Mouse (Mus musculus): ENCODE results near the gene Myo3b.

The Myo3b gene

GRCm38 (mm10) chr2:70261703-70262564 lies 223.0 kb downstream of the Myo3b start:
- in situ Hi-C loops (cut with MboI, MseI), result no loop called here

DNA sequence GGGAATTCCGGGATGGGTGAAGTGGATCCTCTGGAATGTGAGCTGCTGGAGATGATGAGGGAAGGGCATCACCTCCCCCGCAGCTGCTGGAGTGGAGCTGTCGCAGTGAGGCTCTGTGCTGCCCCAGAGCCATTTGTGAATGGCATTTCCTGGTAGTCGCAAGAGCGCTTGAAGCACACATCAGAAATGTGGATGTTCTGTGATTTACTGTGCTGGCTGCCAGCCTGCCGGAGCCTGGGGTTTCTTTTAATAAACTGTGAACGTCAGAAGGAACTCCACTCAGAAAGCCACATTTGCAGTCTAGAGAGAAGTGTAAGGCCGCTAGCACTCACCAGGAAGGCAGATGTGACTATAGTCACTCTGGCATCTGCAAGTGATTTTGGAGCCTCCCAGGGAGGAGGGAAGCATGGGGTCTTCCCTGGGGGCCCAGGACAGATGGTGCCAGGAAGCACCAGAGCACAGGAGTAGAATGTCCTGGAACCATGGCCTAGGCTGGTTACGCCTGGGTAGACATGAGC lies 223.7 kb downstream of the Myo3b start:
- in situ Hi-C loops (cut with MboI, MseI), result no loop called here

DNA sequence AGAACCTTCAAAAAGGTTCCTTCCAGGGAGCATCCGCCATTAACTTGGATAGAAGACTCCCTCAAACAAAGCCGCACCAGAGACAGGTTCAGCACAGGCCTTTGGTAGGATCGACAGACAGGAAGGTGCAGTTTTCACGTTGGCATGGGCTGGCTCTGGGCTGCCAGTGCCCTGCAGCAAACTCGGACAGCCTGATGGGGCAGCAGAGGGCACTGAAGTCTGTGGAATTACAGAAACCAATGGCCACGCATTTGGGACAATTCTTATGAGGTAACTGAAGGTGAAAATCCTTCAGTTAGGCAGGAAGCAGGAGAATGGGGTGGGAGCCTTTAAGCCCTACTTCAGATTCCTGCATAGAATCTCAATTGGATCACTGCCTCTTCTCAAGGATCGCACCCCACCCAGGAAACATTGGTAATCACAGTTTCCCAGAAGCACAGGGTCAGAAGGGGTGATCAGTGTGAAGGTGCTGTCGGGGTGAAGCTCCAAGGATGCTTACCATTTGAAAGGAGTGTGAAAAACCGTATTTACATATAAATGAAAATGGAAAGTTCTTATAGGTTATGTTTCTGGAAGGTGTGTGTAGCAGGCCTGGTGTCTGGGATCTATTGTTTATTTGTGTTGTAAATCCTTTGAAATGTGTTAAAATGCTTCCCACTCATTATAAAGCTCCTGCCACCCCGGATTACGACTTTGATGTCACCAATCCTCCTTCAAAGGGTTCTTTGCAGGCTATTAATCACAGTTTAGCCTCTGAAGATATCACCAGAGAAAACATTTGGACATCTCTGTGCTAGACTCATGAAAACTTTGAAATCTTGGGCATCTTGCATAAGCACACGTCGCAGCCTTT lies 239.7 kb downstream of the Myo3b start:
- in situ Hi-C loops (cut with MboI, MseI), result loop anchor here (10.0 kb wide), 1 partner anchor 1656 kb away; no protein-coding TSS in a partner anchor

DNA sequence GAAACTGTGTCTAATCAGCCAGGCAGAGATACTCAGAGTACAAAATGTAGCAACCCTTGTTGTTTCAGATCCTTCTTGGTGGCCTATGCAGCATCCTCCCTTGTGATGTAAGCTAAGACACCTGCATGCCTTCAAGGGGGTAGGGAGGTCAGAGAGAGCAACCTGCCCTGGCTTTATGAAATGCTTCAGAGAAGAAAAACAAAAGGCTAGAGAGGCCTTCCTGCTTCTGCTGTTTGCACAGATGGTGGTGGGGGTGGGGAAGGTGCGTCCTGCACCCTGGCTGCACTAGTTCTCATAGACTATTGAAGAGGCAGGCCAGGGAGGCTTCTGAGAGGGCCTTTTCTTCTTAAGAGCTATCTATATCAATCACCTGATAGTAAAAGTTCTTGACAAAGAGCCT lies 245.2 kb downstream of the Myo3b start:
- in situ Hi-C loops (cut with MboI, MseI), result no loop called here

DNA sequence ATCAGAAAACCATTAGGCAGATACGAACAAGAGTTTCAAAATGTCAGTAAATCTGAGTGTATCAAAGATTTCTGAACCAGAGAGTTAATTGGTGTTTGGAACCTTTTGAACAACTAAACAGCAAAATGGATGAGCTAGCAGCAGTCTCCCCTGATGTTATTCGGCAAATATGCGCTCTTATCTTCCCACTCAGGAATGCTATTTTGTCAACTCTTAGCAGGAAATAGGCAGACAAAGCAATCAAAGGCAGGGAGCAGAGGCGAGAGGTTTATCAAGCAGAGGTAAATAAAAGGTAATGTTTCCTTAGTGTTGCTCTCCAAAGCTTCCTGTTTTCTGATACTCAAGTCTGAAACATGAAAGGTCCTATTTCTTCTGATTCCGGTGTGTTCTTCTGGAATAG lies 252.1 kb downstream of the Myo3b start:
- in situ Hi-C loops (cut with MboI, MseI), result no loop called here

DNA sequence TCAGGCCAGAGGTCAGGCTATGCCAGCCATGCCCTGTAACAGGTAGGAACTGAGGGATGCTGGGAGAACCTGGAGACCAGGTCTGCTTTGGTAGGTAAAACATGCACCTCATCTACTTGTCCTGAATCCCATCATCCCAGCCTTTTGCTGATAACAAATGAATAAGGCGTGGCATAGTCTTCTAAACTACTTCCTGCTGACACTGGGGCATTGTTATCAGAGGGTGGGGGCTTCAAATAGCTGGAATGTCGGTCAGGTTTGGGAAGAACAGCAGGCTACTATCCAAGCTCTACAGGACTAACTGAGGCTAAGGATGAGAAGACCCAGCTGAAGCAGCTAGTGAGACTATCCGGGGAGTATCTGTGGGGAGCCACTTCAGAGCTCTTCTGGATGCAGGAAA lies 253.8 kb downstream of the Myo3b start:
- in situ Hi-C loops (cut with MboI, MseI), result no loop called here

DNA sequence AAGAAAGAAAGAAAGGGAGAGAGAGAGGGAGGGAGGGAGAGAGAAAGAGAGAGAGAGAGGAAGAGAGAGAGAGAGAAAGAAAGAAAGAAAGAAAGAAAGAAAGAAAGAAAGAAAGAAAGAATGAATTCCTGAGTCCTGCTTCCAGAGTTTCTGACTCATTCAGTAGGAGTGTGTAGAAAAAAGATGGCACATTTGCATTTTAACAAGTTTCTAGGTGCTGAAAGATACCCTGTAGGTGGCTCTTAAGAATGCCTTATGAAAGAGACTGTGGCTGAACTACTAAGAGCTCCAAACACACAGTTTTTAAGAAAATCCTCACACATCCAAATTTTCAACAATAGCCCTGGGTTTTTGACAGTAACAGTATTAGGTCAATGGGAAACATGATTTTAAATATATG lies 264.0 kb downstream of the Myo3b start:
- in situ Hi-C loops (cut with MboI, MseI), result no loop called here

DNA sequence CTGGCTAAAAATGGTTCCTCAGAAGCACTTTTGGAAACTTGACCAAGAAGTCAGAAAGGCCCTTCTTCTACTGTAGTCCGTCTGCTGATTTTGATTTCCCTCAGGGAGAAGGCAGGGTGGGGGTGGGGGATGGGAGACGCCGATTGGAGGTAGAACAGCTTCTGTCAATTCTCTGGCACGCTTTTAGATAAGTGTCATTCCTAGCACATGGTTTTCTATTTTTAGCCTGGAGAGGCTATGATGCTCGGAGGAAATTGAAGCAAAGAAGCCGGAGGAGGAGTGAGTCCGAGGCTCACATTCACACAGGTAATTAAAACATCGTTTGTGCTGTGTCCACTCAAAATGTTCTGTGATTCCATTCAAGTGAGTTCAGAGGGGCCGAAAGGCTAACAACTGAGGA lies 276.2 kb downstream of the Myo3b start:
- in situ Hi-C loops (cut with MboI, MseI), result no loop called here

- in situ Hi-C loops (cut with MboI, MseI), result no loop called here
Observed at GRCm38 (mm10) chr2:70315734-70316133, 276.8 kb downstream of the Myo3b start.

GRCm38 (mm10) chr2:70317850-70318249 lies 278.9 kb downstream of the Myo3b start:
- in situ Hi-C loops (cut with MboI, MseI), result no loop called here

- in situ Hi-C loops (cut with MboI, MseI), result no loop called here
Observed at GRCm38 (mm10) chr2:70318861-70319555, 280.1 kb downstream of the Myo3b start.

- in situ Hi-C loops (cut with MboI, MseI), result no loop called here
Observed at GRCm38 (mm10) chr2:70322767-70323166, 283.8 kb downstream of the Myo3b start.

DNA sequence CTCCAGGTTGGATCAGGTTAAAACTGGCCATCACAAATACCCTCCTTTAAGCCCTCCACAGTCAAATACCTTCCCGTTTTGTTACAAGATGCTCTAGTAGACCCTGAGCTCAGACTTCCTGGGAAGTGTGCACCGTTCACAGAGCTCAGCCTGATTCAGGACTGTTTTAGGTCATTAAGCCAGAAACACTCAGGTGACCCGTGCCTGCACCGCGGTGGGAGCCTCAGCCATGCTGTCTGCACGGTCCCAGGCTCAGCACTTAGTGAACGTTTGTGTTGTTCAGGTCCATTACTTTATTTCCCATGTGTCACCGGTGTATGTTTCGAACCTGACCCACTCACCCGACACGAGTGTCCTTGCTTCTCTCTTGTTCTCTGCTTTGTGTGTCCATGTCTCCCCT lies 288.7 kb downstream of the Myo3b start:
- in situ Hi-C loops (cut with MboI, MseI), result no loop called here

GRCm38 (mm10) chr2:70332905-70333304 lies 294.0 kb downstream of the Myo3b start:
- in situ Hi-C loops (cut with MboI, MseI), result no loop called here

DNA sequence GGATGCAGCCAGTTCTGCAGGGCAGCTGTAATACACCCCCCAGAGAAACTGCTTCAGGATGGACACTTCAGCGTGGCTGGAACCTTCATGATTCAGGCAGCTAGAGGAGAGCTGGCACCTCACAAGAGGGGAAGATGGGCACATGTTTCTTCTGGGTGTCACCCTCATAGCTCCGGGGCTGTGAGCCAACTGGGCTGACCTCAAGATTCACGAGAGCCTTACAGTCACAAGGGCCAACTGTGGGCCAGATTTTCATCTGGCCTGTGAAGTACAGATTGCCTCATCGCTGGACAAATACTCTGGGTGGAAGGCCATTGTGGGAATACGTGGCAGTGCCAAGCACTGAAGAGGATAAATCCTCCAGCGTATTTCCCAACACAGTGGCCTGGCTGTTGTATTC lies 294.6 kb downstream of the Myo3b start:
- in situ Hi-C loops (cut with MboI, MseI), result no loop called here

DNA sequence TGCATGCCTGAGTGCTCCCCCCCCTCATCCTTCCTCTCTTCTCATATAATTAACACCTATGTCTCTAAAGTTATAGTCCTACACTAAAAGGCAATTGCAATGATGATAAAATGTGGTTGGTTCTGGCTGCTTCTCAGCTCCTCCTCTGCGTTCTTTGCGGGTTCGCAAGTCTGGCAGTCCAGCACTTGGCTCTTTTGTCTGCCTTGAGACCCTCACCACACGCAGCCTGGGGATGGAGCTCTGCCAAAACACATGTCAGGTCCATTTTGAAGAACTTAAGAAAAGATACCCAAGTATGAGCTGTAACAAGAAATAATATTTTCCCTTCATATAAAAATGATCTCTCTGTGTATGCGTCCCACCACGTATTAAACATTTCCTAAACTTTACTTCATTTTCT lies 297.6 kb downstream of the Myo3b start:
- in situ Hi-C loops (cut with MboI, MseI), result no loop called here

- in situ Hi-C loops (cut with MboI, MseI), result no loop called here
Observed at GRCm38 (mm10) chr2:70337208-70337611, 298.3 kb downstream of the Myo3b start.

DNA sequence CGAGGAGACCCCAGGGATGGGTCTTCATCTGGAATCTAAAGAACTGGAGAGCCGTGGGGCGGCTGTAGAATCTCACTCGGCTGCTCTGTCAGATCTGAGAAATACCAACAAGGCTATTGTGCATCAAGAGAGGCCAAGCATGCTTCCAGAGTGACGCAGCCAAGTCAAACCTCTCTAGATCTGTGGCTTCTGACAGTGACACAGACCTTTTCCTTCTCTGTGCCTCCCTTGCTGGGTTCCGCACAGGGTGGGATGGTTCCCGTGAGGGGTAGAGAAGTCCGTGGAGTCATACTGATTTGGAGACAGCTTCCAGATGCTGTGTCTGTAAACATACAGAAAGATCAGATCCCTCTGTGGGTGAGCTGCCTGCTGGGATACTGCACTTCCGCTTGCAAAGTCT lies 298.9 kb downstream of the Myo3b start:
- in situ Hi-C loops (cut with MboI, MseI), result no loop called here

GRCm38 (mm10) chr2:70339061-70339460 lies 300.1 kb downstream of the Myo3b start:
- in situ Hi-C loops (cut with MboI, MseI), result no loop called here

DNA sequence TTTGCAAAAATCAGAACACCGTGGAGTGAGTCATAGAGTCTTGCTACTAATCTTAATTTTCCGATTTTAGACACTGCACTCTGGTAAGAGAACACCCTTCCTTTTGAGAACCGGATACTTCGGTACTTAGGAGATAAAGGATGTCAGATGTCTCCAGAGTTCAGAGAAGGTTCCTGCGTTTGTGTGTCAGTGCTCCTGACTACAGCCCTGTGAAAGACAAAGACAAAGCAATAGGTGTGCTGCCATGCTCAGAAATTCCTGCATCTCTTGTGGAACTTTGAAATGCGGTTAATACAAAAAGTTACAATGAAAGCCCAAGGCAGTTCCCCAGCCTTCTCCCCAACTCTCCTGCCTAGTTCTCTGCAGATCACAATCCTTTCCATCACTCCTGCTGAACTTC lies 300.6 kb downstream of the Myo3b start:
- in situ Hi-C loops (cut with MboI, MseI), result no loop called here

- in situ Hi-C loops (cut with MboI, MseI), result no loop called here
Observed at GRCm38 (mm10) chr2:70340224-70340623, 301.3 kb downstream of the Myo3b start.

- in situ Hi-C loops (cut with MboI, MseI), result no loop called here
Observed at GRCm38 (mm10) chr2:70345126-70345525, 306.2 kb downstream of the Myo3b start.
